Mouse (Mus musculus): ENCODE measurements at regions not wholly inside any gene's neighbourhood (a gene's known extent, or its start where the extent isn't known, plus 50 kb on each side); places are given as distances from the start of the nearest gene placed in this dataset.
A peak's percentile ranks its signal among the peaks of the same experiment; 100 is the strongest.
"Not testable (repeated sequence)": the region's sequence is repeated elsewhere in the genome, so short reads cannot be mapped to it uniquely, and the experiment has no call there.

DNA sequence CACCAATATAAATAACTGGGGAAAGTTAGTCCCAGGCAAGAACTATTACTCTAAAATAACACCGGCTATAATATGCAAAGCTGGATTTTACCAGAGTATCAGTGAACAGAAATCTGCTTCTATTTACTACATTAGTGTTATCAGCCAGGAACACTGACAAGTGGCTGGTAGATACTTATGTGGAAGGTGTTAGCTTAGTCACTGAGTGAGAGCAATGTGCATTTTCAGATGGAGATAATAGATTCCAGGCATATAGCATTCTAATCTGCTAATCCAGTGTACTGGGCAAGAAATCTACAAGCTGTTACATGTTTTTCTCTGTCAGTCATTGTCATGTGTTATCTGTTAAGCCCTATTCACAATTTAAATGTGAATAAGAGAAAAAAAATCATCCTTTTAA is 1054.6 kb upstream of the Rag2 start:
- not testable (repeated sequence) for H3K27ac ChIP-seq (ENCODE audit: low read depth, low read length); H3K9ac ChIP-seq (ENCODE audit: low read depth, low read length); H3K4me1 ChIP-seq (replicated peaks; ENCODE audit: control insufficient read depth, insufficient read depth, low read length); H3K9me3 ChIP-seq (ENCODE audit: control insufficient read depth, low read length); DNase-seq (ENCODE audit: low spot score); H3K4me2 ChIP-seq (replicated peaks; ENCODE audit: low read depth, low read length); ATAC-seq (ENCODE audit: low FRiP score); H3K4me3 ChIP-seq (ENCODE audit: low read depth, low read length); H3K36me3 ChIP-seq (ENCODE audit: control insufficient read depth, insufficient read depth, low read length); H3K27me3 ChIP-seq (ENCODE audit: control insufficient read depth, insufficient read depth, low read length)
- WGBS: no CpG with 5 or more reads among the region's 1 CpGs

DNA sequence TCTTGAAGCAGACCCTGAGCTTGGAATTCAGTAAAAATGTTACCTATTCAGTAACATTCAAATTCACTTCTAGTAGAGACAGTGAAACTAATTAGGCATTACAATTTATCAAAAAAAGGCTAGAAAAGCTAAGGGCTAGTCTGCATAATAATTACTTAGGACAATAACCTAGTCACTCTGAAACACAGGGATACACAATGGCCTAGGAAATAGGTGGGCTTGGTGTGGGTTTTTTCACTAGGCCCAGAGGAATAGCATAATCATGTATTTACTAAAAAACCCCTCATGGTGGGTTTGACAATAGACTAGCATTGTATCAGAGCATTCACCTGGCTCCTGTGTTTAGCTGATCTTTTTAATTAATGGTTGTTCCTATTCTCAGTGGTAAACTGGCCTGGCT is 1033.9 kb upstream of the Rag2 start:
- DNase-seq (ENCODE audit: low spot score); H3K9me3 ChIP-seq (ENCODE audit: control insufficient read depth, low read length); ATAC-seq (ENCODE audit: low FRiP score): not testable (repeated sequence)

DNA sequence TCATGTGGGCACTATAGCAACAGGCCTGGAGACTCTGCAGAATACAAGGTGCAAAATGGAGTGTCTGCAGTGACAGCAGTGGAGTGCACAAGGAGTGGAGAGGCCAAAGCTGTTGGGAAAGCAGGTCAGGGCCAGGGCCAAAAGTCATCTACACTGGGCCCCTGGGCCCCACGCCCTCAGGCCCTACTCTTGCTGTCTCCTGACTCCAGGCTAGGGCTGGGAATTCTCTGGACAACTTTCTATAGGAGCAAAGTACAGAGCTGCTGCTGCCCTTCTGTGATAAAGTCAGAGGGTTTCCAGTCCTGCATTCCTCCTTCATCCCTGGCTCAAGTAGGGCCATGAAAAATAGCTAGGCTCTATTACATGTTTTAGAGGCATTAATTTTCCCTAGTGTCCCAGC is 998.3 kb upstream of the Rag2 start:
- H3K4me3 ChIP-seq (ENCODE audit: low read depth, low read length); H3K4me1 ChIP-seq (replicated peaks; ENCODE audit: control insufficient read depth, insufficient read depth, low read length); ATAC-seq (ENCODE audit: low FRiP score); H3K9me3 ChIP-seq (ENCODE audit: control insufficient read depth, low read length); DNase-seq (ENCODE audit: low spot score); H3K36me3 ChIP-seq (ENCODE audit: control insufficient read depth, insufficient read depth, low read length); H3K27me3 ChIP-seq (ENCODE audit: control insufficient read depth, insufficient read depth, low read length); H3K4me2 ChIP-seq (replicated peaks; ENCODE audit: low read depth, low read length); H3K27ac ChIP-seq (ENCODE audit: low read depth, low read length); H3K9ac ChIP-seq (ENCODE audit: low read depth, low read length): not testable (repeated sequence)
- no CpG with 5 or more reads among the region's 1 CpGs for WGBS

More for the DNA sequence above, 1033.9 kb upstream of the Rag2 start:
- H3K4me2 ChIP-seq (replicated peaks; ENCODE audit: low read depth, low read length); H3K36me3 ChIP-seq (ENCODE audit: control insufficient read depth, insufficient read depth, low read length); H3K4me3 ChIP-seq (ENCODE audit: low read depth, low read length); H3K4me1 ChIP-seq (replicated peaks; ENCODE audit: control insufficient read depth, insufficient read depth, low read length); H3K27ac ChIP-seq (ENCODE audit: low read depth, low read length); H3K27me3 ChIP-seq (ENCODE audit: control insufficient read depth, insufficient read depth, low read length); H3K9ac ChIP-seq (ENCODE audit: low read depth, low read length): not testable (repeated sequence)

DNA sequence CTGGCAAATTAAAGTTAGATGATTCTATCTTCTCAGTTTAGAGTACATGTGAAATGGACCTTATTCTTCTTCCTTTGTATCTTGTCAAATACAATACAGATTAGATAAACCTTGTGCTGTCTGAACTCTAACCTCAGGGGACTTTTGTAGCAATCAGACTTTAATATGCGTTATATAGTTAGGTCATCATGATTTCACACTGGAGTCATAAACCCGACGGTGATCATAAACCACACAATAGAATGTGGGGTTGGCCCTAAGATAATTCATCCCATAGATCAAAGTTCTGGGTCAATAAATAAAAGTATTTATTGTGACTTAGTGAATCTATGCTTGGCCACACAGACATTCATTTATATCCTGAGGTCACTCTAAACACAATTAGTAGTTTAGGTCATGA is 971.8 kb upstream of the Rag2 start:
- not testable (repeated sequence) for DNase-seq (ENCODE audit: low spot score); H3K4me3 ChIP-seq (ENCODE audit: low read depth, low read length); H3K4me2 ChIP-seq (replicated peaks; ENCODE audit: low read depth, low read length); H3K27me3 ChIP-seq (ENCODE audit: control insufficient read depth, insufficient read depth, low read length); H3K36me3 ChIP-seq (ENCODE audit: control insufficient read depth, insufficient read depth, low read length); ATAC-seq (ENCODE audit: low FRiP score); H3K27ac ChIP-seq (ENCODE audit: low read depth, low read length); H3K9ac ChIP-seq (ENCODE audit: low read depth, low read length); H3K4me1 ChIP-seq (replicated peaks; ENCODE audit: control insufficient read depth, insufficient read depth, low read length); H3K9me3 ChIP-seq (ENCODE audit: control insufficient read depth, low read length)
- no CpG with 5 or more reads among the region's 3 CpGs for WGBS

DNA sequence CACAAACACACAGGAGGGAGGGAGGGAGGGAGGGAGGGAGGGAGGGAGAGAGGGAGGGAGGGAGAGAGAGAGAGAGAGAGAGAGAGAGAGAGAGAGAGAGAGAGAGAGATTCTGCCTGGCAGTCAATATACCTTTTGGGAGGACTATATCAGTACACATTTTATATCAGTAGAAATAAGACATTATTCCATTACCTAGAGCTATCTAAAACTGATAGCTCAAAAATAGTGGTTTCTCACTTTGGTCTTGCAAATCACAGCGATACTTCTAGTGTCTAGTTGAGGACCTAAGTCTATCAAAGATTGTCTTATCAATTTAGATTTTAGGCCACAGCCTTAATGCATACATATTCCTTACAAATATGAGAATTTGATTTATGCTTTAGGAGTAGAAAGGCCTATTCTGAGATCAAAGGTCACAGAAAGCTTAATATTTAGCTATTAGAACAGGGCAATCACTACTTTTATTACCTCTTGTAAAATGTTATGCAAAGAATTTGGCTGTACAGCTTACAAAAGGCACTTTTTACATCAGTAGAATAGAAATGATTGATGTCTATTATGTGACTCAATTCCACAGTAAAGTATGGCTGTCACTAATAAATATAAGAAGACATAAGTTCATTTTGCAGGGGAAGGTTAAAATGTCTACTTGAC is 953.0 kb upstream of the Rag2 start:
- not testable (repeated sequence) for H3K4me2 ChIP-seq (replicated peaks; ENCODE audit: low read depth, low read length); H3K4me3 ChIP-seq (ENCODE audit: low read depth, low read length); DNase-seq (ENCODE audit: low spot score)

DNA sequence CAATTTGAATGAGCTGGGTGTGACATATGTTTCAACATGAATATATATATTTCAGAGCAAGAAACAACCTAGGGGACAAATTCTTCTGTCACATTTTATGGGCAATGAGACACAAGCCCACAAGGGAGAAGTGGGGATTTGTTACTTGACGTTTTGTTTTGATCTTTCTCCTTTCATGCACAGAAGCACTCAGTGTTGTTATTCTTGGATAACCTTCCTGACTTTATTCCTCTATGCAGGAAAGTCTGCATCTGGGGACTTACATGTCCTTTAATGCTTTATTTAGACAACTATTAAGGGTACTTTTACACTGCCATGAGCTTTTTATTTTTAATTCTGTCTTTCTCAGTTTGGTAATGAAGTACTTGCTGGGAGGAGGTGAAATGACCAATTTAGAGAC is 916.1 kb upstream of the Rag2 start:
- H3K4me2 ChIP-seq (replicated peaks; ENCODE audit: low read depth, low read length); H3K27ac ChIP-seq (ENCODE audit: low read depth, low read length); H3K9ac ChIP-seq (ENCODE audit: low read depth, low read length); H3K36me3 ChIP-seq (ENCODE audit: control insufficient read depth, insufficient read depth, low read length); DNase-seq (ENCODE audit: low spot score); H3K4me1 ChIP-seq (replicated peaks; ENCODE audit: control insufficient read depth, insufficient read depth, low read length); ATAC-seq (ENCODE audit: low FRiP score); H3K27me3 ChIP-seq (ENCODE audit: control insufficient read depth, insufficient read depth, low read length); H3K4me3 ChIP-seq (ENCODE audit: low read depth, low read length); H3K9me3 ChIP-seq (ENCODE audit: control insufficient read depth, low read length): not testable (repeated sequence)
- WGBS: no CpG with 5 or more reads among the region's 1 CpGs

More for the DNA sequence above, 953.0 kb upstream of the Rag2 start:
- H3K9me3 ChIP-seq (ENCODE audit: control insufficient read depth, low read length); H3K27ac ChIP-seq (ENCODE audit: low read depth, low read length); H3K27me3 ChIP-seq (ENCODE audit: control insufficient read depth, insufficient read depth, low read length); H3K36me3 ChIP-seq (ENCODE audit: control insufficient read depth, insufficient read depth, low read length); H3K4me1 ChIP-seq (replicated peaks; ENCODE audit: control insufficient read depth, insufficient read depth, low read length); ATAC-seq (ENCODE audit: low FRiP score); H3K9ac ChIP-seq (ENCODE audit: low read depth, low read length): not testable (repeated sequence)
- no CpG with 5 or more reads among the region's 1 CpGs for WGBS

DNA sequence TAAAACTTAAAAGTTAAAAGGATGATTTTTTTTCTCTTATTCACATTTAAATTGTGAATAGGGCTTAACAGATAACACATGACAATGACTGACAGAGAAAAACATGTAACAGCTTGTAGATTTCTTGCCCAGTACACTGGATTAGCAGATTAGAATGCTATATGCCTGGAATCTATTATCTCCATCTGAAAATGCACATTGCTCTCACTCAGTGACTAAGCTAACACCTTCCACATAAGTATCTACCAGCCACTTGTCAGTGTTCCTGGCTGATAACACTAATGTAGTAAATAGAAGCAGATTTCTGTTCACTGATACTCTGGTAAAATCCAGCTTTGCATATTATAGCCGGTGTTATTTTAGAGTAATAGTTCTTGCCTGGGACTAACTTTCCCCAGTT is 881.2 kb upstream of the Rag2 start:
- not testable (repeated sequence) for DNase-seq (ENCODE audit: low spot score); ATAC-seq (ENCODE audit: low FRiP score); H3K36me3 ChIP-seq (ENCODE audit: control insufficient read depth, insufficient read depth, low read length); H3K9ac ChIP-seq (ENCODE audit: low read depth, low read length); H3K4me1 ChIP-seq (replicated peaks; ENCODE audit: control insufficient read depth, insufficient read depth, low read length); H3K27ac ChIP-seq (ENCODE audit: low read depth, low read length); H3K27me3 ChIP-seq (ENCODE audit: control insufficient read depth, insufficient read depth, low read length); H3K4me2 ChIP-seq (replicated peaks; ENCODE audit: low read depth, low read length); H3K9me3 ChIP-seq (ENCODE audit: control insufficient read depth, low read length); H3K4me3 ChIP-seq (ENCODE audit: low read depth, low read length)
- no CpG with 5 or more reads among the region's 1 CpGs for WGBS

DNA sequence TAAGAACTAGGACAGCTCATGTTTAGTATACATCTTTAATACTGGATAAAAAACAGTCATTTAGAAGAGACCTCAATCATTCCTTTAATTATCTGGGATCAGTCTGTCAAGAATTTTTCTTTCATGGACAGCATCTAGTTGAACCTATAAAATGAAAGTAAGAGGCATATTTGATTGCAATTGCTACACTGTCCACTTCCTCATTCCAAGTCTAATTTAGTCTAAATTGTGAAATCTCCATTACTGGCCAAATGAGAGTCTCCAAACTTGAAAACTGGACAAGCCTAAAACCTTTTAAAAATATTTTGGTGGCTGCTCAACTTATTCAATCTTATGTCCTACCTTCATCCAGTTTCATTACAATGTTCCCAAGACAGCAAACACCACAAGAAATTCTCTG is 869.5 kb upstream of the Rag2 start:
- not testable (repeated sequence) for H3K4me3 ChIP-seq (ENCODE audit: low read depth, low read length); H3K9ac ChIP-seq (ENCODE audit: low read depth, low read length); H3K4me1 ChIP-seq (replicated peaks; ENCODE audit: control insufficient read depth, insufficient read depth, low read length); H3K27ac ChIP-seq (ENCODE audit: low read depth, low read length); H3K36me3 ChIP-seq (ENCODE audit: control insufficient read depth, insufficient read depth, low read length); H3K27me3 ChIP-seq (ENCODE audit: control insufficient read depth, insufficient read depth, low read length); H3K9me3 ChIP-seq (ENCODE audit: control insufficient read depth, low read length); ATAC-seq (ENCODE audit: low FRiP score); H3K4me2 ChIP-seq (replicated peaks; ENCODE audit: low read depth, low read length); DNase-seq (ENCODE audit: low spot score)

DNA sequence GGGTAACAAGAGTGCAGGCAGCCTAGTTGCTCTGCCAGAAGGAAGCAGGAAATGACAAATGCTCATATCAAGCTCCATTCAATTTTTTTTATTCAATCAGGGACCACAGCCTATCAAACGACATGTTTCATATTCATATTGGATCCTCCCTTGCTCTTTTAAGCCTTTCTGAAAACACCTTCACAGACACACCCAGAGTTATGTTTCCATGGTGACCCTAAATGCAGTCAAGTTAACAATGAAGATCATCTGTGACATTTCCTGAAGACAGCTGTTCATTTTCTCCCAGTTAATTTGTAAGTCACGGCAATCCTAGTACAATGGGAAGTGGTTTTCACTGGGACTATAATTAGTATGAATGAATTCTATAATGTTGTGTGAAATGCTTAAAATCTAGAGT is 839.1 kb upstream of the Rag2 start:
- 51% methylated on average over 2 of the region's 2 CpGs for WGBS

More for the DNA sequence above, 839.1 kb upstream of the Rag2 start:
- H3K27me3 ChIP-seq (ENCODE audit: control insufficient read depth, insufficient read depth, low read length): no peaks in the 10 kb centered on the region
- H3K36me3 ChIP-seq (ENCODE audit: control insufficient read depth, insufficient read depth, low read length): no peaks in the 10 kb centered on the region
- no peak overlapping the region for H3K4me3 ChIP-seq (ENCODE audit: low read depth, low read length)
- no peak overlapping the region for H3K4me2 ChIP-seq (replicated peaks; ENCODE audit: low read depth, low read length)
- H3K4me1 ChIP-seq (replicated peaks; ENCODE audit: control insufficient read depth, insufficient read depth, low read length): no peaks in the 10 kb centered on the region
- DNase-seq (ENCODE audit: low spot score): peak; percentile 2
- no peak overlapping the region for H3K9ac ChIP-seq (ENCODE audit: low read depth, low read length)
- ATAC-seq (ENCODE audit: low FRiP score): no peak
- no peaks in the 10 kb centered on the region for H3K9me3 ChIP-seq (ENCODE audit: control insufficient read depth, low read length)
- no peak overlapping the region for H3K27ac ChIP-seq (ENCODE audit: low read depth, low read length)
